Mouse (Mus musculus): ENCODE measurements around the gene Ccdc167.

- TF ChIP-seq TAL1 (IDR thresholded peaks at IDR 0.05; ENCODE audit: low read length) (no peak), GATA1 (IDR thresholded peaks at IDR 0.05; ENCODE audit: low read length) (no peak)
Measured at GRCm38 (mm10) chr17:29704781-29705180, 12.1 kb downstream of the Ccdc167 start.

All from erythroblast, embryonic 14.5 days (primary cell).